Mouse (Mus musculus) lung, embryonic 14.5 days (tissue): Measurements from ENCODE around the gene Atg9b. TPM values are rescaled to one million over a fixed set of nuclear protein-coding genes. Genes with fewer than 3 reads are reported as not detected.

Experiments used
- ATAC-seq: fragments of 200-750 bp; cut with Nextera tagmentation; 2 replicates; pipeline ENCODE4 v1.8.0; 2017; ENCODE audit warnings: mild to moderate bottlenecking, moderate TSS enrichment, moderate library complexity; ENCODE audit not compliant: insufficient read depth
- DNase-seq: peaks from one replicate; pipeline ENCODE4 v3.0.0-alpha.2; 2015
- H3K27ac ChIP-seq: fragments of 300-500 bp; sonication (generic); 2 replicates; pipeline ENCODE4 v1.5.1; 2014; ENCODE audit warnings: low read depth, mild to moderate bottlenecking, moderate library complexity
- H3K27me3 ChIP-seq: fragments of 300-500 bp; sonication (generic); 2 replicates; pipeline ENCODE4 v1.6.1; 2014; ENCODE audit warnings: low read length, control low read depth; ENCODE audit not compliant: insufficient read depth
- H3K36me3 ChIP-seq: fragments of 300-500 bp; sonication (generic); 2 replicates; pipeline ENCODE4 v1.6.1; 2014; ENCODE audit warnings: control low read depth; ENCODE audit not compliant: insufficient read depth
- H3K4me1 ChIP-seq: fragments of 300-500 bp; sonication (generic); 2 replicates; pipeline ENCODE4 v1.6.1; 2014; ENCODE audit warnings: antibody characterized with exemption, control low read depth; ENCODE audit not compliant: insufficient read depth
- H3K4me2 ChIP-seq: fragments of 300-500 bp; sonication (generic); 2 replicates; pipeline ENCODE4 v1.6.1; 2014; ENCODE audit warnings: mild to moderate bottlenecking
- H3K4me3 ChIP-seq: fragments of 300-500 bp; sonication (generic); 2 replicates; pipeline ENCODE4 v1.5.1; 2014; ENCODE audit warnings: low read depth, low read length
- H3K9ac ChIP-seq: fragments of 300-500 bp; sonication (generic); 2 replicates; pipeline ENCODE4 v1.6.1; 2014
- H3K9me3 ChIP-seq: fragments of 300-500 bp; sonication (generic); 2 replicates; pipeline ENCODE4 v1.6.1; 2016; ENCODE audit warnings: low read depth, low read length, control low read depth
- CTCF ChIP-seq: IDR thresholded peaks from 2 replicates; pipeline ENCODE4 v1.5.1; 2016; ENCODE audit warnings: antibody characterized with exemption, low read depth
- whole genome bisulfite sequencing: fragments of 180-500 bp; shearing (Covaris S2); extraction: QIAGEN DNeasy Blood & Tissue Kit; methylation state at CpG from one replicate; pipeline ENCODE4 v1.1.7; 2014; 5-methylcytosine and 5-hydroxymethylcytosine counted together
- polyA plus RNA-seq: library from polyadenylated mRNA; unstranded; fragments of >200 nt; fragmentation: Nextera tagmentation; extraction: Ambion mirVana; gene quantifications from 2 replicates; pipeline ENCODE4 v1.2.1, GENCODE M21; 2014

Atg9b gene
- polyA plus RNA-seq, 1 experiment from 2014 or later, result 0.71 TPM

DNA sequence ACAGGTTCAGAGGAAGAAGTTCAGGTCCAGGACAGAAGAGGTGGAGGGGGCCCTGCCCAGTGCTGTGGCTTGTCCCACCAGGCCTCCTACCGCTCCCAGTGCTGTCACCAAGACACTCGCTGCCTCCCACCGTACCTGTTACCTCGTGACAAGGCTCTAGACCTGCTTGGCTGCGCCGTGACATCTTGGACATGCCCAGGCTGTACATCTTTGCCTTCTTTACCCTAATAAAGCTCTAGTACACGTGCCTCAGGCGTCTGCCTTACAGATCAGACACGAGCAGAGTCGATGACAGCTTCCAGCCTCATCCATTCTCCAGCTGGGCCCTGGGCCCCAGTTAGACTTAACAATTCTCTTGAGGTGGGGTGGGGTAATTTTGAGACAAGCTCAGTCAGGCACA is 25.6 kb upstream of the Atg9b start:
- Histone ChIP-seq H3K4me2 (no peak overlapping the region), H3K9ac (no peak overlapping the region), H3K4me1 (no peaks in the 10 kb centered on the region), H3K36me3 (peaks cover 17% of the 10 kb centered on the region; the same call in 1 of the 2 replicates), H3K9me3 (no peaks in the 10 kb centered on the region), H3K27ac (no peak overlapping the region), H3K4me3 (no peak overlapping the region), H3K27me3 (0 out of 2 replicates have a peak, but pooled peaks cover 5% of the 10 kb centered on the region)
- no peak for DNase-seq
- no peak for ATAC-seq
- WGBS, result 87% methylated on average over 10 of the region's 10 CpGs
- TF ChIP-seq CTCF, result no peak

- Histone ChIP-seq H3K4me3 (no peak overlapping the region), H3K9me3 (no peaks in the 10 kb centered on the region), H3K9ac (no peak overlapping the region), H3K4me2 (0 out of 2 replicates have a peak overlapping the region, but pooled peaks have one; percentile 27), H3K4me1 (no peaks in the 10 kb centered on the region), H3K27me3 (0 out of 2 replicates have a peak, but pooled peaks cover 5% of the 10 kb centered on the region), H3K36me3 (peaks cover 13% of the 10 kb centered on the region; the same call in 1 of the 2 replicates), H3K27ac (no peak overlapping the region)
- DNase-seq, result peak; percentile 86
- peak; percentile 69 for ATAC-seq
- TF ChIP-seq CTCF, result peak; percentile 67
- WGBS, result 3% methylated on average over 21 of the region's 21 CpGs
Measured at GRCm38 (mm10) chr5:24416222-24416736, 24.3 kb upstream of the Atg9b start.

DNA sequence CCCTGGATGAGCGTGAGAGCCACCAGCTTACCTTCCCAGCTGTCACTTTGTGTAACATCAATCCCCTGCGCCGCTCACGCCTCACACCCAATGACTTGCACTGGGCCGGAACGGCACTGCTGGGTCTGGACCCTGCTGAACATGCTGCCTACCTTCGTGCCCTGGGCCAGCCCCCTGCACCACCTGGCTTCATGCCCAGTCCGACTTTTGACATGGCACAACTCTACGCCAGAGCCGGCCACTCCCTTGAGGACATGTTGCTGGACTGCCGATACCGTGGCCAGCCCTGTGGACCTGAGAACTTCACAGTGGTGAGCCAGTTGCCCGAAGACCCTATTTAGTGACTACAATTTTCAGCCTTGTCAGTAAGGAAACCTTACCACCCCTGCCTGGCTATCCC is 22.0 kb upstream of the Atg9b start:
- H3K4me2 ChIP-seq, result no peak overlapping the region
- H3K36me3 ChIP-seq, result 0 out of 2 replicates have a peak, but pooled peaks cover 5% of the 10 kb centered on the region
- no peak for TF ChIP-seq CTCF
- H3K4me1 ChIP-seq, result no peaks in the 10 kb centered on the region
- DNase-seq (no peak), ATAC-seq (no peak)
- no peak overlapping the region for H3K4me3 ChIP-seq
- no peaks in the 10 kb centered on the region for H3K9me3 ChIP-seq
- H3K9ac ChIP-seq, result no peak overlapping the region
- H3K27ac ChIP-seq, result no peak overlapping the region
- 73% methylated on average over 13 of the region's 13 CpGs for WGBS
- H3K27me3 ChIP-seq, result 0 out of 2 replicates have a peak, but pooled peaks cover 5% of the 10 kb centered on the region

DNA sequence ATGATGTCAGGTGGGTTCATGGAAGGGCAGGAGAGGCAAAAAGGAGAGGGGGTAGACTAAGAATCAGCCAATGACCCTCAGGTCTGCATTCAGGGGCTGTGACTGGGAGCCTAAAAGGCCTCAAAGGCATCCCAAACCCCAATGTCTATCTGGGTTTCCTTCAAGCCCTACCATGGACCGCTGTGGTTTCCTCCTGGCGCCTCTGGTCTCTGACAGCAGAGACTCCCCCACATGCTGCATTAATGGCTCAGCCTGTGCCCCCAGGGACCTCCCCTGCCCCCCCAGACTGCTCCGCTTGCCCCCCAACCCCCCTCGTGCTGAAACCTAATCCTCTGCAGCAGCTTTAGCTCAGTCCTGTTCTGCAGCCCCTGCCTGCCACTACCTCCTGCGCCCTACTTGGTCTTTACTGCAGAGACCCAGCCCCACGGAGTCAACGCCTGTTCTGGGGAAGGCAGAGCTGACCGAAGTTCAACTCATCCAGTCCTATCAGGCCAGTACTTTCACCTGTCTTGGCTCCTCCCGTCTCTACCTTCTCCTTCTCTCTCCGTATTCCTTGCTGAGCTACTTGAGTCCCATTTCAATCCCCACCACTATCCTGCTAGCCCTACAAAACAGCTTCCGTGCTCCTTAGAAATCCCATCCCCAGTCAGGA is 21.2 kb upstream of the Atg9b start, which contains the start of gene Asic3:
TSS of gene Asic3 (plus strand) at position 351 of the 652 bp plus-strand sequence.
- Histone ChIP-seq H3K9ac (no peak within 1 kb of the TSS), H3K9me3 (no peaks in the 10 kb centered on the region), H3K27me3 (0 out of 2 replicates have a peak, but pooled peaks cover 5% of the 10 kb centered on the region), H3K4me1 (no peaks in the 10 kb centered on the region), H3K36me3 (peaks cover 9% of the 10 kb centered on the region; the same call in 1 of the 2 replicates), H3K4me2 (no peak within 1 kb of the TSS), H3K27ac (no peak within 1 kb of the TSS), H3K4me3 (no peak within 1 kb of the TSS)
- TF ChIP-seq CTCF, result no peak
- ATAC-seq (no peak), DNase-seq (no peak)
- WGBS, result 38% methylated on average over 11 of the region's 11 CpGs

DNA sequence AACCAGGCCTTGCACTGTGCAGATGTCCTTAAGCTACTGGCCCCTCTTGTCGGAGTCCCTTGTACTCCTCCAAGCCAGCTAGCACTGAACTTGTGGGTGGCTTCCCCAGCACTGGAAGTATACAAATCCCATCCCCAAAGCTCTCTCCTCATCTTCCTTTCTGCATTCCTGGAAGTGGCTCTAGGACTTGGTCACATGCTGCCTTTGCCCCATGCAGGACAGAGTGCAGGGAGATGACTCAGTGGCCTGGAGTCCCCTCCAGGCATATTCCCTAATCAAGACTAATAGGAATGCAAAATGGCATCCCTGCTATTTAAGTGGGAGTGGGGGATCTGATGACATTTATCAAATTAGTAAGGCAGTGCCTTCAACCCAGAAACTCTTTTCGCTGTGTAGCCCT is 20.1 kb upstream of the Atg9b start:
- Histone ChIP-seq H3K4me1 (no peaks in the 10 kb centered on the region), H3K4me2 (no peak overlapping the region), H3K27me3 (0 out of 2 replicates have a peak, but pooled peaks cover 5% of the 10 kb centered on the region), H3K9ac (no peak overlapping the region), H3K4me3 (no peak overlapping the region), H3K36me3 (peaks cover 15% of the 10 kb centered on the region; the same call in 1 of the 2 replicates), H3K27ac (no peak overlapping the region), H3K9me3 (no peaks in the 10 kb centered on the region)
- ATAC-seq, result no peak
- 85% methylated on average over 2 of the region's 2 CpGs for WGBS
- DNase-seq, result no peak
- no peak for TF ChIP-seq CTCF

- Histone ChIP-seq H3K4me2 (no peak overlapping the region), H3K27me3 (0 out of 2 replicates have a peak, but pooled peaks cover 5% of the 10 kb centered on the region), H3K4me1 (no peaks in the 10 kb centered on the region), H3K36me3 (peaks cover 26% of the 10 kb centered on the region; the same call in 1 of the 2 replicates), H3K4me3 (no peak overlapping the region), H3K9ac (no peak overlapping the region), H3K9me3 (no peaks in the 10 kb centered on the region), H3K27ac (no peak overlapping the region)
- DNase-seq, result no peak
- WGBS, result 73% methylated on average over 2 of the region's 2 CpGs
- TF ChIP-seq CTCF, result no peak
- no peak for ATAC-seq
Measured at GRCm38 (mm10) chr5:24409466-24409865, 17.5 kb upstream of the Atg9b start.

DNA sequence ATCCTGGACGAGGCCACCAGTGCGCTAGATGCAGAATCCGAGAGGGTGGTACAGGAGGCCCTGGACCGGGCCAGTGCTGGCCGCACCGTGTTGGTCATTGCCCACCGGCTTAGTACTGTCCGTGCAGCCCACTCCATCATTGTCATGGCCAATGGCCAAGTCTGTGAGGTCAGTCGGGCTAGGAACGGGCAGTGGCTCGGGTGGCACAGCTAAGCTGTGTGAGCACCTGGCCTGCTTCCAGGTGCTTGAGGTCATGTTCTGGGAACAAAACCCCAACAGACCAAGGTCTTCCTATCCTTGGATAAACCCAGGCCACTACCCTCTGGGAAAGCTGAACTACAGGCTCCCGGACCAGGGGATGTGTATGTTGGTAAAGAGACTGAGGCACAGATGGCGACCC is 16.7 kb upstream of the Atg9b start:
- Histone ChIP-seq H3K9ac (no peak overlapping the region), H3K27ac (no peak overlapping the region), H3K4me2 (no peak overlapping the region), H3K9me3 (no peaks in the 10 kb centered on the region), H3K4me3 (no peak overlapping the region), H3K4me1 (no peaks in the 10 kb centered on the region), H3K27me3 (no peaks in the 10 kb centered on the region), H3K36me3 (peaks cover 27% of the 10 kb centered on the region; the same call in 1 of the 2 replicates)
- no peak for DNase-seq
- no peak for ATAC-seq
- WGBS, result 86% methylated on average over 13 of the region's 13 CpGs
- no peak for TF ChIP-seq CTCF
